Mouse (Mus musculus) megakaryocyte, embryonic 14.5 days (primary cell): ENCODE results near the gene Nkx2-5.

Experiments used
- FLI1 ChIP-seq: IDR thresholded peaks from 2 replicates; pipeline ENCODE4 v1.6.1; 2012; ENCODE audit warnings: low read length, inconsistent platforms, mixed read lengths
- GATA1 ChIP-seq: IDR thresholded peaks from 3 replicates; pipeline ENCODE4 v1.6.1; 2012; ENCODE audit warnings: mixed read lengths, low read length, inconsistent platforms, borderline replicate concordance

DNA sequence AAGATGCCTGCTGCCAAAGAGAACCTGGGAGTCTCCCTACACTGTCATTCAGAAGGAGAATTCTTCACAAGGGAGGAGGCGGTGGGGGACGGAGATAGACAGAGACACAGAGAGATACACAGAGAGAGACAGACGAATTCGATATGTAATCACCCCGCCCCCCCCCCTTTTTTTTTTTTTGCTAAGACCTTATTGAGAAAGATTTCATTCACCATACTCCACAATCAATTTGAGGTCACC is at the start of gene Nkx2-5:
- TF ChIP-seq GATA1 (no peak), FLI1 (no peak)
